Mouse (Mus musculus) heart, postnatal 14 days (tissue): ENCODE results near the gene Ninl. TPM values are rescaled to one million over a fixed set of nuclear protein-coding genes. Genes with fewer than 3 reads are reported as not detected.
"Not testable (repeated sequence)": the region's sequence is repeated elsewhere in the genome, so short reads cannot be mapped to it uniquely, and the experiment has no call there.

Experiments
- DNase-seq, 2 experiments: peaks; one replicate each; pipeline ENCODE4 v3.0.0; 2021 to 2022
- intact Hi-C: fragments of 180-260 bp; cut with DNase I; formaldehyde crosslinking; loops from one replicate; pipeline ENCODE4 v1.15.1; 2025
- total RNA-seq, 2 experiments: library from RNA; stranded (reverse); gene quantifications; 2 replicates each; pipeline ENCODE4 v1.2.3; 2021

Ninl gene
- total RNA-seq, 2 experiments from 2014 or later, result 1.2 to 1.6 TPM

DNA sequence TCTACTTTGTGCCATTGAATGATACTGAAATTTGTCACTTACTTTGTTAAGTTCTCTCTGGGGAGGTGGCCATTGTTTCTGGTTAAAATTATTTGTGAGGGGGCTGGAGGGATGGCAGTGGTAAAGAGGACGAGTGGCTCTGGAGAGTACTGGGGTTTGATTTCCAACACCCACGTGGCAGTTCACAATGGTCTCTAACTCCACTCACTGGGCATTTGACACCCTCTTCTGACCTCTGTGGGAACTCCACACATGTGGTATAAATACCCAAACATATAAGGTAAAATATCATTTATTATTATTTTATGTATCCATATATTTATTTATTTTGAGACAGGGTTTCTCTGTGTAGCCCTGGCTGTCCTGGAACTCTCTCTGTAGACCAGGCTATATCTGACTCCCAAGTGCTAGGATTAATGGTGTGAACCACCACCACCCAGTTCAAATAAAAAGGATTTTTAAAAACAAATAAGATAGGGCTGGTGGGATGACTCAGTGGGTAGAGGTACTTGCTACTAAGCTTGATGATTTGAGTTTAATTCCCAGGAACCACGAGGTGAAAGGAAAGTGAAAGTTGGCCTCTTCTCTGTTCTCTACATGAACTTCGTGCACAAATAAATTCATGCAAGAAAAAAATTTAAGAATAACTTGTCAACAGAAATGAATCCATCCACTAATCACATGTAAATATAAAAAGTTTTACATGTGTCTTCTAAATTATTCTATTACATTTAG is 124.2 kb downstream of the Ninl start:
- intact Hi-C loops, result no loop called here
- DNase-seq, result no peak

- no peak for DNase-seq
- intact Hi-C loops, result no loop called here
Measured at GRCm38 (mm10) chr2:150910295-150910881, 128.8 kb downstream of the Ninl start.

- DNase-seq, result peak; percentile 94
- intact Hi-C loops, result no loop called here
Measured at GRCm38 (mm10) chr2:150909429-150910039, 129.6 kb downstream of the Ninl start.

GRCm38 (mm10) chr2:150908881-150909280 is 130.3 kb downstream of the Ninl start:
- DNase-seq, intact Hi-C loops: not testable (repeated sequence)

GRCm38 (mm10) chr2:150904936-150905450 is 134.2 kb downstream of the Ninl start, which contains the start of gene Gins1:
Gins1 (plus strand) TSS chr2:150905400.
- intact Hi-C loops, result loop anchor here (5.0 kb wide), 3 partner anchors 53 to 298 kb away; partner anchors contain the start of gene Apmap
- DNase-seq, result no peak

DNA sequence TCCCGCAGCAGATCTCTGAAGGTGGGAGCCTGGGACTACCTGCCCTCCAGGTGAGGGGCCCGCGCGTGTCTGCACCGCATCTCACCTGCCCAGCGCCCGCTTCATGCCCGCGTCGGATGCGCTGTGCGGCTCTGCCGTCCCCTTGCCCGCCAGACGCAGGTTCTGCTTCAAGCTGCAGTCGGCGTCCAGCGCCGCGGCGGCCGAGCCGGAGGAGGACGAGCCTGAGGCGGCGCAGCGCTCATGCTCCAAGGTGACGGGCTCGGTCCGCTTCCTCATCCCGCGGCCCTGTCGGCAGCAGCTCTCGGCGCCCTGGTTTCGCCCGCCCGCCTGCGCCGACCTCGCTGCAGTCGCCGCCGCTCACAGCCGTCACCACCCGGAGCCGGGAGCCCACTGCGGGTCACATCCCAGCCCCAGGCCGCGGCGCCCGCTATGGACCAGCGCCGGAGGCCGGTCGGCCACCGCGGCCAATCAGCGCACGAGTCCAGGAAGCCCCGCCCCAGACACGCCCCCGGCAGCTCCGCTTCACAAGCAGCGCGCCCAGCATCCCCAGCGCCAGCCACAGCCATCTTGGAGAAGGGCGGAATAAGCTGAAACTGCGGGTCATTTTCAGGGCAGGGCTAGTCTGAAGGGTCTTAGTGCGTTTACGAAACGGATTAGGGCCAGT is 134.8 kb downstream of the Ninl start, which contains the start of gene Abhd12:
Gene Abhd12 (minus strand): TSS at position 470 of the 664 bp plus-strand sequence.
- peak; percentile 99 for DNase-seq
- intact Hi-C loops, result loop anchor here (5.0 kb wide), 3 partner anchors 52 to 297 kb away; partner anchors contain the start of gene Apmap

GRCm38 (mm10) chr2:150902347-150902746 is 136.8 kb downstream of the Ninl start:
- intact Hi-C loops, result loop anchor here (5.0 kb wide), 3 partner anchors 50 to 295 kb away; partner anchors contain the start of gene Apmap
- no peak for DNase-seq

DNA sequence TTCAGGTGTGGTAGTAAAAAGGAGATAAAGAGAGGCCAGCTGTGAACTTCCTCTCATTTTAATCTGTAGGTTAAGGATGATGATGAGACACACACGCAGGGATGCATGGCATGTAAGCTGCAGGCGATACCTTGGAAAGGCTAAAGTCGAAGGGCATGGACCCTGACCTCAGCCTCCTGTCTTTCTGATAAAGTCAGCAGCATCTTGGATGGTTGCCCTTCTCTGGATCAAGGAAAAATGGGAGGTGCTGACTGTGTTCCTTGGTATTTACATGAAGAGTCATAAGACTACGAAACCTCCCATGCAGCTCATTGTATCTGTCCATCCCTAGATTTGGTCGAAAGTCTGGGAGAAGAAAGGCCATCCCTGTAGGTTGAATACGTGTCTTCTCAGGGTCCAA is 138.8 kb downstream of the Ninl start:
- intact Hi-C loops, result loop anchor here (5.0 kb wide), 3 partner anchors 48 to 293 kb away; partner anchors contain the start of gene Apmap
- DNase-seq, result no peak

- DNase-seq, result no peak
- intact Hi-C loops, result no loop called here
Measured at GRCm38 (mm10) chr2:150895691-150896252, 143.4 kb downstream of the Ninl start.

DNA sequence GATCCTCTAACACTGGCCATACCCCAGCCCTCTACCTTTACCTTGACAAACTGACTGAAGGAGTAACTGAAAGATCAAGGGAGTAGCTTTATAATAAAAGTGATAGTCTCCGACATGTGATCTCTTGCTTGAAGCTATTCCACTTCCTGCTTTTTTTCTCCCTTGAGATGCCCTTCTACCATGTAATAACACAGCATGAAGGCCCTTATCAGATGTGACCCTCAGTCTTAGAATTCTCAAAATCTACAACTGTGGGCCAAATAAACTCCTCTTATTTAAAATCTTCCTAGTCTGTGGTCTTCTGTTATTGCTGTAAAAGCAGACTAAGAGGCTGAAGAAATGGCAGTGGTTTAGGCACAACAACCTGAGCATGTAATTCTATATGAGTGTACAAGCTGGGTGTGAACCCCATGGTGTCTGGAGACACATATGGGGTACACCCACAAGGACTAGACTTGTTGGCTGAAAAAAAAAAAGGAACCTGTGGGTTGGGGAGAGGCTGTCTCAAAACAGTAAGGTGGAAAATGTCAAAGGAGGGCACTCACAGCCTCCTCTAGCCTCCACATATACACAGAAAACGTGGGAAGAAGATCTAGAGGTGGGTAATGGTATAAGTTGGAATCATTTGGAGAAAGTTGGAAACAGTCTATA is 144.4 kb downstream of the Ninl start:
- intact Hi-C loops, result no loop called here
- DNase-seq, result no peak

- intact Hi-C loops, result no loop called here
Measured at GRCm38 (mm10) chr2:150887370-150887769, 151.8 kb downstream of the Ninl start.

GRCm38 (mm10) chr2:150886315-150886714 is 152.9 kb downstream of the Ninl start:
- intact Hi-C loops, result no loop called here
- no peak for DNase-seq

More at GRCm38 (mm10) chr2:150887370-150887769, 151.8 kb downstream of the Ninl start:
- no peak for DNase-seq

- DNase-seq, result no peak
- intact Hi-C loops, result no loop called here
Measured at GRCm38 (mm10) chr2:150885814-150886213, 153.4 kb downstream of the Ninl start.

DNA sequence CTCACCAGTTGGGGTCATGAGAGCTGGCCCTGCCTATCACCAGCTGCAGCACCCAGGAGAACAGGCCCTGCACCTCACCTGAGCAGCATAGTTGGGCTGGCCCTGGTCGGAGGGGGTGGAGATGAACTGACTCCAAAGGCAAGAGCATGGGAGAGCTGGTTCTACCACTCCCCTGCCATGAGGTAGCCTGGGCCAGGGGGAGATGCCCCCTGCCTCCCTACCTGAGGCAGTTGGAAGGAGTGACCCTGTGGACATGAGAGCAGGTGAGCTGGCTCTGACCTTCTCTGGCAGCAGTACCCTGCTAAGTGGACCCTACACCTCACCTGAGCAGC is 154.4 kb downstream of the Ninl start:
- no peak for DNase-seq
- intact Hi-C loops, result no loop called here

Other genes with a start within 250 kb of the Ninl start
- 10 to 100 TPM; 34.9 to 39.7 TPM for gene Abhd12, start 134.6 kb downstream of the Ninl start, total RNA-seq
- 1 to 10 TPM; 2.7 TPM for gene Gins1, start 134.0 kb downstream of the Ninl start, total RNA-seq
- 1 to 10 TPM; 2.8 to 3.8 TPM for gene Nanp, start within 50 bp of the Ninl start, total RNA-seq
- gene Gm14151, start 53.0 kb upstream of the Ninl start, total RNA-seq, result not detected
- gene Gm14147, start 58.9 kb upstream of the Ninl start, total RNA-seq, result not detected